Mouse (Mus musculus): ENCODE measurements around the gene Oaz2. TPM values are rescaled to one million over a fixed set of nuclear protein-coding genes. Genes with fewer than 3 reads are reported as not detected.

The Oaz2 gene
- total and polyA plus RNA-seq, 3 experiments, result 16.2 to 85.7 (median 39.3) TPM

DNA sequence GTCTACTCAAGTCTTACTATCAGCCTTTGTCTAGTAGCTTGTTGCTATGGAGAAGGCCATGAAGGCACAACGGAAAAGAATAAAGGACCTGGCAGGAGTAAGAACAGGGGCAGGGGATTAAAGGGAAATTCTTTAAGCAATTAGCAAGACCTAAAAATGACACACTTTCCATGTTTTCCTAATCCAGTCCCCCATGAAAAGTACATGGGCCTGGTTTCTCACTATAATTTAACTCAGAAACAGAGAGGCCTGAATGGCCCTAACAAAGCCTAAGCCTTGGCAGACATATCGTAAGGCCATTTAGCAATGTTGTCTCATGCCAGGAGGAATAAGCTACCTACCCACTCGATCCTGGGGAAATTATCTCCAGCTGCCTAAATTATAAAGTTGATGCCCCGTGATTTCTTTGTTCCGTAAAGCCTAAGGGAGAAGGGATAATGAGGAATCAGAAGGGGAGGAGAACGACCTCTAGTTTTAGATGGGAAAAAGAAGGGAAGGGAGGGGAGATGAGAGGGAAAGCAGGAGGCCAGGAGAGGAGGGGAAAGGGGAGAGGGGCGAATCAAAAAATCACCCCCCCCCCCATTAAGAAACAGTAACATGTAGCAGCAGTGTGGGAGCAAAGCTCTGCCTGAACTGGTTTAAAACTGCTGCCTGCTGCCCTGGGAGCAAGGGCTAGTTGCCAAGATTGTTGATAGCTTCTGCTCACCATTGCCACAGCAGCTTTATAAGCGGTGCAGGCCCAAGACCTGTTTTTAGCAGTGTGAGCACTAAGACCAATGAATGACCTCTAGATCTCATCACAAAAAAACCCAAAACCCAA is 56.9 kb downstream of the Oaz2 start:
- ATAC-seq (ENCODE audit: extremely low read depth, insufficient number of reproducible peaks, low FRiP score, poor library complexity, severe bottlenecking), result no peak
- Histone ChIP-seq H3K4me3 (ENCODE audit: low read depth, low read length) (no peak overlapping the region), H3K36me3 (replicated peaks) (peaks cover 74% of the 10 kb centered on the region), H3K27me3 (ENCODE audit: insufficient read depth, low read length) (no peaks in the 10 kb centered on the region), H3K9me3 (replicated peaks) (no peaks in the 10 kb centered on the region), H3K4me1 (ENCODE audit: insufficient read depth, low read depth, low read length) (peaks cover 3% of the 10 kb centered on the region; the same call in 1 of the 2 replicates)
- DNase-seq (ENCODE audit: low spot score), result no peak
- no peak for TF ChIP-seq GATA2 (IDR thresholded peaks at IDR 0.05; ENCODE audit: borderline replicate concordance, low read depth, low read length)
- TF ChIP-seq TAL1 (conservative IDR thresholded peaks at IDR 0.05; ENCODE audit: low read depth, low read length), result no peak
- TF ChIP-seq GATA1 (IDR thresholded peaks at IDR 0.05; ENCODE audit: borderline replicate concordance, low read length), result no peak
- TF ChIP-seq CTCF (IDR thresholded peaks at IDR 0.05; ENCODE audit: low read depth, low read length), result no peak

DNA sequence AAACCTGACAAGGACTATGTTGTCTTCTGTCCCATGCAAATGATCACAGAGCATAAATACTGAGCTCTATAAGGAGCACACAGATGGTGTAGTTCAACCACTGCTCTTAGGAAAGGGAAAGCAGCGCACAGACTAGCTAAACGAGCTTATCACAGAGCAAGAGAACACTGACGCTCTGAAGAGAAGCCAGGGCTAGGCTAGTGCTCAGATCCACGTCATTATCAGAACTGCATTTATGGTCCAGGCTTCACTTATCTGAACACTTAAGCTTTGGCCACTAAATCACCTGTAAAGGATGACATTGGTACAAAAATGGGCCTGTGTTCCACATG is 57.5 kb downstream of the Oaz2 start:
- no peak for TF ChIP-seq GATA1 (IDR thresholded peaks at IDR 0.05; ENCODE audit: borderline replicate concordance, low read length)
- no peak for TF ChIP-seq GATA2 (IDR thresholded peaks at IDR 0.05; ENCODE audit: borderline replicate concordance, low read depth, low read length)
- TF ChIP-seq POLR2AphosphoS5 (IDR thresholded peaks at IDR 0.05; ENCODE audit: insufficient replicate concordance, low read depth, low read length), result no peak
- TF ChIP-seq CTCF (IDR thresholded peaks at IDR 0.05; ENCODE audit: low read depth, low read length), result no peak
- TF ChIP-seq TAL1 (conservative IDR thresholded peaks at IDR 0.05; ENCODE audit: low read depth, low read length), result no peak
- H3K4me1 ChIP-seq (ENCODE audit: insufficient read depth, low read depth, low read length), result peaks cover 3% of the 10 kb centered on the region; the same call in 1 of the 2 replicates
- no peak overlapping the region for H3K4me3 ChIP-seq (ENCODE audit: low read depth, low read length)
- H3K27me3 ChIP-seq (ENCODE audit: insufficient read depth, low read length), result no peaks in the 10 kb centered on the region
- H3K36me3 ChIP-seq (replicated peaks), result peaks cover 77% of the 10 kb centered on the region
- DNase-seq (ENCODE audit: low spot score) (no peak), ATAC-seq (ENCODE audit: extremely low read depth, insufficient number of reproducible peaks, low FRiP score, poor library complexity, severe bottlenecking) (no peak)
- H3K9me3 ChIP-seq (replicated peaks), result no peaks in the 10 kb centered on the region

DNA sequence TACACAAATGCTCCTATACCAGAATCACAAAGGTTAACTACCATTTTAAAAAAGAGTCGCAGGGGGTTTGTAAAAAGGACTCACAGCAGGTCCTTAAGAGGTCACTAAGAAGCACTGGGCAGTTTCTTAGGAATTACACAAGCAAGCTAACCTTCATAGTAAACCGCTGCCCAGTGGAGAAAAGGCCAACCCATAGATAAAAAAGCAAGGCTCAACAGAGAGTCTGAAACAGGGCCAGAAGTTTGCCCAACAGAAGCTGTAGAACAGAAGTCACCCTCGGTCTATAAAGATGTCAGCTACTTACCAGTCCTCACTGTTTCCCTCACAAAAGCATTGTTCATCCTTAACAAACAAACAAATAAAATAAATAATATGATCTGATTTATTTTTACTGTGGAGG is 58.6 kb downstream of the Oaz2 start:
- Histone ChIP-seq H3K9me3 (replicated peaks) (no peaks in the 10 kb centered on the region), H3K4me3 (ENCODE audit: low read depth, low read length) (no peak overlapping the region), H3K4me1 (ENCODE audit: insufficient read depth, low read depth, low read length) (peaks cover 3% of the 10 kb centered on the region; the same call in 1 of the 2 replicates), H3K27me3 (ENCODE audit: insufficient read depth, low read length) (no peaks in the 10 kb centered on the region), H3K36me3 (replicated peaks) (peaks cover 76% of the 10 kb centered on the region)
- TF ChIP-seq TAL1 (conservative IDR thresholded peaks at IDR 0.05; ENCODE audit: low read depth, low read length) (no peak), CTCF (IDR thresholded peaks at IDR 0.05; ENCODE audit: low read depth, low read length) (no peak), GATA2 (IDR thresholded peaks at IDR 0.05; ENCODE audit: borderline replicate concordance, low read depth, low read length) (no peak), GATA1 (IDR thresholded peaks at IDR 0.05; ENCODE audit: borderline replicate concordance, low read length) (no peak), POLR2AphosphoS5 (IDR thresholded peaks at IDR 0.05; ENCODE audit: insufficient replicate concordance, low read depth, low read length) (no peak)
- DNase-seq (ENCODE audit: low spot score) (no peak), ATAC-seq (ENCODE audit: extremely low read depth, insufficient number of reproducible peaks, low FRiP score, poor library complexity, severe bottlenecking) (no peak)

DNA sequence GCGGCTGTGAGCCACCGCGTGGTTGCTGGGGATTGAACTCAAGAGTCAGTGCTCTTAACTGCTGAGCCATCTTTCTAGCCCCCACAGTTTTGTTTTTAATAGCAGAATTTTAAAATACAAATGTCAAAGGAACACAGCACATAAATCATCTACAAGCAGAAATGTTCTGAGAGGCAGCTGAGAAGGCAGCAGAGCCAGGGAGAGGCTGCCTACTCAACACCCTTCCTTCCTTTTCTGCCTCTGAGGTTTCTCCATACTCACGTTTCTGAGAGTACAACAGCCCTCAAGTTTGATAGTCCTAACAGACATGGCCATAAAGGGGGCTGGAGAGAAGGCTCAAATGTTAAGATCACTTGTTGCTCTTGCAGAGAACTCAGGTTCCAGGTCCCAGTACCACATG is 59.7 kb downstream of the Oaz2 start:
- TF ChIP-seq GATA2 (IDR thresholded peaks at IDR 0.05; ENCODE audit: borderline replicate concordance, low read depth, low read length) (no peak), TAL1 (conservative IDR thresholded peaks at IDR 0.05; ENCODE audit: low read depth, low read length) (no peak), POLR2AphosphoS5 (IDR thresholded peaks at IDR 0.05; ENCODE audit: insufficient replicate concordance, low read depth, low read length) (no peak), GATA1 (IDR thresholded peaks at IDR 0.05; ENCODE audit: borderline replicate concordance, low read length) (no peak), CTCF (IDR thresholded peaks at IDR 0.05; ENCODE audit: low read depth, low read length) (no peak)
- ATAC-seq (ENCODE audit: extremely low read depth, insufficient number of reproducible peaks, low FRiP score, poor library complexity, severe bottlenecking) (no peak), DNase-seq (ENCODE audit: low spot score) (no peak)
- Histone ChIP-seq H3K27me3 (ENCODE audit: insufficient read depth, low read length) (no peaks in the 10 kb centered on the region), H3K4me1 (ENCODE audit: insufficient read depth, low read depth, low read length) (peaks cover 3% of the 10 kb centered on the region; the same call in 1 of the 2 replicates), H3K36me3 (replicated peaks) (peaks cover 70% of the 10 kb centered on the region), H3K9me3 (replicated peaks) (no peaks in the 10 kb centered on the region), H3K4me3 (ENCODE audit: low read depth, low read length) (no peak overlapping the region)

DNA sequence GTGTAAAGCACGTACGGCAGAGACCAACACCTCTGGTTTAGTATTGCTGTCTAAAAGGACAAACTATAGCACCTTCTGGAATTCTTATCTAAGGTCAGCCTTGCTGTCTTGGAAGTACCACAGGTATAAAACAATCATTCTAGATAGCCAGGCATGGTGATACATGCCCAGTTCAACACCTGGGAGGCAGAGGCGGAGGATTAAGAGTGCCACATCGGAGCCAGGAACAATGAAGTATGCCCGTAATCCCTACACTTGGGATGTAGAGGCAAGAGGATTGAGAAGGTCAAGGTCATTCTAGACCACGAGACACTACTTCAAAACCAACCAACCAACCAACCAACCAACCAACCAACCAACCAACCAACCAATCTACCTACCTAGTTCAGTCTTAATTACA is 60.8 kb downstream of the Oaz2 start:
- H3K4me1 ChIP-seq (ENCODE audit: insufficient read depth, low read depth, low read length), result peaks cover 2% of the 10 kb centered on the region; the same call in 1 of the 2 replicates
- no peak for TF ChIP-seq TAL1 (conservative IDR thresholded peaks at IDR 0.05; ENCODE audit: low read depth, low read length)
- ATAC-seq (ENCODE audit: extremely low read depth, insufficient number of reproducible peaks, low FRiP score, poor library complexity, severe bottlenecking) (no peak), DNase-seq (ENCODE audit: low spot score) (no peak)
- H3K9me3 ChIP-seq (replicated peaks), result no peaks in the 10 kb centered on the region
- no peaks in the 10 kb centered on the region for H3K27me3 ChIP-seq (ENCODE audit: insufficient read depth, low read length)
- H3K4me3 ChIP-seq (ENCODE audit: low read depth, low read length), result no peak overlapping the region
- peaks cover 70% of the 10 kb centered on the region for H3K36me3 ChIP-seq (replicated peaks)

DNA sequence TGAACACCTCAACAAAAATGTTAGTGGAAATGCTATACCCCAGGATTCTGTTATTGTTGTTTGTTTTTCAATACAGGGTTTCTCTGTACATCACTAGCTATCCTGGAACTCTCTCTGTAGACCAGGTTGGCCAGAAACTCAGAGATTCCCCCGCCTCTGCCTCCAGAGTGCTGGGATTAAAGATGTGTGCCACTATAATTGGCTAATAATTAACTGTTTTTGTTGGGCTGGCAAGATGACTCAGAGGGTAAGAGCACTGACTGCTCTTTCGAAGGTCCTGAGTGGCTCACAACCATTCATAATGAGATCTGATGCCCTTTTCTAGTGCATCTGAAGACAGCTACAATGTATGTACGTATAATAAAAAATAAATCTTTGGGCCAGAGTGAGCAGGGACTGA is 67.1 kb downstream of the Oaz2 start:
- ATAC-seq (ENCODE audit: extremely low read depth, insufficient number of reproducible peaks, low FRiP score, poor library complexity, severe bottlenecking) (no peak), DNase-seq (ENCODE audit: low spot score) (no peak)
- no peaks in the 10 kb centered on the region for H3K4me1 ChIP-seq (ENCODE audit: insufficient read depth, low read depth, low read length)
- peaks cover 55% of the 10 kb centered on the region for H3K36me3 ChIP-seq (replicated peaks)
- no peaks in the 10 kb centered on the region for H3K9me3 ChIP-seq (replicated peaks)
- TF ChIP-seq TAL1 (conservative IDR thresholded peaks at IDR 0.05; ENCODE audit: low read depth, low read length) (no peak), POLR2AphosphoS5 (IDR thresholded peaks at IDR 0.05; ENCODE audit: insufficient replicate concordance, low read depth, low read length) (no peak), GATA1 (IDR thresholded peaks at IDR 0.05; ENCODE audit: borderline replicate concordance, low read length) (no peak), CTCF (IDR thresholded peaks at IDR 0.05; ENCODE audit: low read depth, low read length) (no peak), GATA2 (IDR thresholded peaks at IDR 0.05; ENCODE audit: borderline replicate concordance, low read depth, low read length) (no peak)
- no peak overlapping the region for H3K4me3 ChIP-seq (ENCODE audit: low read depth, low read length)
- H3K27me3 ChIP-seq (ENCODE audit: insufficient read depth, low read length), result no peaks in the 10 kb centered on the region

Other genes with a start within 250 kb of the Oaz2 start
- not detected in 2 replicates for gene Slc51b, start 245.0 kb upstream of the Oaz2 start, total RNA-seq (2014; fragmentation: Nextera tagmentation)
- not detected in 2 replicates for gene Slc51b, start 245.0 kb upstream of the Oaz2 start, total RNA-seq (2017)
- not detected in 2 replicates for gene Slc51b, start 245.0 kb upstream of the Oaz2 start, polyA plus RNA-seq (2012)
- gene Mtfmt, start 232.2 kb upstream of the Oaz2 start, total RNA-seq (2014; fragmentation: Nextera tagmentation), result 26.2 and 27.9 TPM in 2 replicates
- 15.3 and 16.0 TPM in 2 replicates for gene Mtfmt, start 232.2 kb upstream of the Oaz2 start, total RNA-seq (2017)
- gene Mtfmt, start 232.2 kb upstream of the Oaz2 start, polyA plus RNA-seq (2012), result 8.3 and 9.0 TPM in 2 replicates
- 26.4 and 40.2 TPM in 2 replicates for gene Spg21, start 207.1 kb upstream of the Oaz2 start, total RNA-seq (2014; fragmentation: Nextera tagmentation)
- gene Spg21, start 207.1 kb upstream of the Oaz2 start, total RNA-seq (2017), result 71.6 TPM in 2 replicates
- gene Spg21, start 207.1 kb upstream of the Oaz2 start, polyA plus RNA-seq (2012), result 19.7 and 24.0 TPM in 2 replicates
- not detected in 2 replicates for gene Ankdd1a, start 147.8 kb upstream of the Oaz2 start, total RNA-seq (2014; fragmentation: Nextera tagmentation)
- 0.06 and 0.22 TPM in 2 replicates for gene Ankdd1a, start 147.8 kb upstream of the Oaz2 start, total RNA-seq (2017)
- not detected in 2 replicates for gene Ankdd1a, start 147.8 kb upstream of the Oaz2 start, polyA plus RNA-seq (2012)
- gene Plekho2, start 88.0 kb upstream of the Oaz2 start, total RNA-seq (2014; fragmentation: Nextera tagmentation), result 23.0 and 26.9 TPM in 2 replicates
- gene Plekho2, start 88.0 kb upstream of the Oaz2 start, total RNA-seq (2017), result 31.9 and 35.4 TPM in 2 replicates
- gene Plekho2, start 88.0 kb upstream of the Oaz2 start, polyA plus RNA-seq (2012), result 11.5 and 16.8 TPM in 2 replicates
- gene Pif1, start 80.8 kb upstream of the Oaz2 start, total RNA-seq (2014; fragmentation: Nextera tagmentation), result 13.0 and 28.7 TPM in 2 replicates
- 9.1 and 10.9 TPM in 2 replicates for gene Pif1, start 80.8 kb upstream of the Oaz2 start, total RNA-seq (2017)
- gene Pif1, start 80.8 kb upstream of the Oaz2 start, polyA plus RNA-seq (2012), result 6.9 and 7.1 TPM in 2 replicates
- not detected in 2 replicates for gene Rbpms2, start 38.4 kb upstream of the Oaz2 start, total RNA-seq (2014; fragmentation: Nextera tagmentation)
- 0.33 and 0.81 TPM in 2 replicates for gene Rbpms2, start 38.4 kb upstream of the Oaz2 start, total RNA-seq (2017)
- gene Rbpms2, start 38.4 kb upstream of the Oaz2 start, polyA plus RNA-seq (2012), result 0.13 and 0.21 TPM in 2 replicates
- 60.3 and 69.2 TPM in 2 replicates for gene Zfp609, start 159.6 kb downstream of the Oaz2 start, total RNA-seq (2014; fragmentation: Nextera tagmentation)
- 2.6 and 4.0 TPM in 2 replicates for gene Zfp609, start 159.6 kb downstream of the Oaz2 start, total RNA-seq (2017)
- gene Zfp609, start 159.6 kb downstream of the Oaz2 start, polyA plus RNA-seq (2012), result 62.3 and 83.9 TPM in 2 replicates
- gene Pclaf, start 222.2 kb downstream of the Oaz2 start, total RNA-seq (2014; fragmentation: Nextera tagmentation), result 28.9 and 39.3 TPM in 2 replicates
- gene Pclaf, start 222.2 kb downstream of the Oaz2 start, total RNA-seq (2017), result 95.3 and 99.4 TPM in 2 replicates
- gene Pclaf, start 222.2 kb downstream of the Oaz2 start, polyA plus RNA-seq (2012), result 1.3 and 2.4 TPM in 2 replicates
- 31.9 and 40.5 TPM in 2 replicates for gene Trip4, start 240.8 kb downstream of the Oaz2 start, total RNA-seq (2014; fragmentation: Nextera tagmentation)
- gene Trip4, start 240.8 kb downstream of the Oaz2 start, total RNA-seq (2017), result 24.4 and 24.7 TPM in 2 replicates
- gene Trip4, start 240.8 kb downstream of the Oaz2 start, polyA plus RNA-seq (2012), result 2.6 and 5.2 TPM in 2 replicates
- 63.9 and 81.9 TPM in 2 replicates for gene Csnk1g1, start 240.9 kb downstream of the Oaz2 start, total RNA-seq (2014; fragmentation: Nextera tagmentation)
- gene Csnk1g1, start 240.9 kb downstream of the Oaz2 start, total RNA-seq (2017), result 25.4 and 34.1 TPM in 2 replicates
- 8.7 and 9.5 TPM in 2 replicates for gene Csnk1g1, start 240.9 kb downstream of the Oaz2 start, polyA plus RNA-seq (2012)

Data from G1E (cell line).